Mouse (Mus musculus): ENCODE measurements around the gene Mrpl12. TPM values are rescaled to one million over a fixed set of nuclear protein-coding genes. Genes with fewer than 3 reads are reported as not detected.

Gene Mrpl12
- total and polyA plus RNA-seq, 3 experiments, result 374 to 461 (median 457) TPM

DNA sequence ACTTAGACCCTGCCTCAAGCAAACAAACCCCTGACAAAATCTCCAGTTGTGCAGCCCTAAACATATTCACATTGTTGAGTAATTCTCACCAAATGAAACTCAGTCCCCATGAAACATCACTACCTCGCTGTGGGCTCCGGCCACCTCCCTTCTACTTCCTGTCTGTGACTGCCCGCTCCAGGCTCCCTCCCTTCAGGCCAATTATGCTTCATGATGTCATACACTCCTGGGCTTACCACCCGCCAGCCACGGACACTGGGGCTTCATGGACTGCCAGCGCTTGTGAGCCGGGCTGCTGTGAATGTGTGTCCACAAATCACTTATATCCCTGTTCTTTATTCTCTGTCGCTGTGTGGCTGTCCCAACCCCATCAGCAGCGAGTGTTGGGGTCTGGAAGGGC is 35.3 kb downstream of the Mrpl12 start:
- Histone ChIP-seq H3K27ac (ENCODE audit: control insufficient read depth, low read depth, low read length) (no peak overlapping the region), H3K4me1 (ENCODE audit: control insufficient read depth in 1 of 2, insufficient read depth in 2 of 2, low read length in 2 of 2) (peaks cover 5 to 11% of the 10 kb centered on the region in 2 experiments), H3K27me3 (ENCODE audit: control insufficient read depth in 1 of 2, insufficient read depth in 2 of 2, low read length in 2 of 2) (no peaks in the 10 kb centered on the region), H3K79me2 (ENCODE audit: control insufficient read depth, insufficient read depth, low read length, poor library complexity) (no peaks in the 10 kb centered on the region), H3K36me3 (ENCODE audit: control insufficient read depth in 1 of 2, insufficient read depth in 2 of 2, low read length in 2 of 2) (peaks cover 0 to 8% of the 10 kb centered on the region in 2 experiments; a peak in 2 of 4 replicates), H3K4me3 (ENCODE audit: control insufficient read depth in 1 of 2, insufficient read depth in 1 of 2, low read depth in 2 of 2, low read length in 2 of 2) (no peak overlapping the region), H3K9ac (ENCODE audit: control insufficient read depth, low read depth, low read length, poor library complexity, severe bottlenecking) (no peak overlapping the region), H3K9me3 (replicated peaks; ENCODE audit: insufficient read depth, low read length) (no peaks in the 10 kb centered on the region)
- DNase-seq (ENCODE audit: low read depth, low spot score), result no peak
- TF ChIP-seq HCFC1 (IDR thresholded peaks at IDR 0.05; ENCODE audit: low read depth, low read length), result no peak
- no peak for TF ChIP-seq USF2 (IDR thresholded peaks at IDR 0.05; ENCODE audit: borderline replicate concordance in 1 of 2, insufficient read depth in 1 of 2, low read depth in 1 of 2, low read length in 2 of 2)
- TF ChIP-seq JUND (IDR thresholded peaks at IDR 0.05; ENCODE audit: low read depth, low read length), result no peak
- TF ChIP-seq MEF2A (IDR thresholded peaks at IDR 0.05; ENCODE audit: extremely low read depth, insufficient replicate concordance, low read depth, low read length, poor library complexity, severe bottlenecking), result no peak
- TF ChIP-seq CTCF (IDR thresholded peaks at IDR 0.05 in 2 of 3, conservative IDR thresholded peaks at IDR 0.05 in 1 of 3; ENCODE audit: control insufficient read depth in 1 of 3, insufficient read depth in 1 of 3, low read depth in 2 of 3, low read length in 3 of 3, poor library complexity in 1 of 3, severe bottlenecking in 1 of 3), result no peak
- no peak for TF ChIP-seq POLR2AphosphoS5 (IDR thresholded peaks at IDR 0.05; ENCODE audit: borderline replicate concordance, low read depth, low read length)
- no peak for TF ChIP-seq GABPA (IDR thresholded peaks at IDR 0.05; ENCODE audit: low read depth, low read length)
- TF ChIP-seq E2F4 (IDR thresholded peaks at IDR 0.05; ENCODE audit: borderline replicate concordance, low read depth, low read length), result no peak
- no peak for TF ChIP-seq ETS1 (IDR thresholded peaks at IDR 0.05; ENCODE audit: low read depth, low read length)
- TF ChIP-seq GATA1 (IDR thresholded peaks at IDR 0.05; ENCODE audit: low read depth, low read length), result no peak
- TF ChIP-seq MYB (IDR thresholded peaks at IDR 0.05; ENCODE audit: low read depth, low read length), result no peak
- no peak for TF ChIP-seq RAD21 (IDR thresholded peaks at IDR 0.05; ENCODE audit: low read depth, low read length)
- no peak for TF ChIP-seq CHD1 (IDR thresholded peaks at IDR 0.05; ENCODE audit: low read depth, low read length)
- TF ChIP-seq TBP (IDR thresholded peaks at IDR 0.05; ENCODE audit: low read depth, low read length), result no peak
- no peak for TF ChIP-seq BHLHE40 (IDR thresholded peaks at IDR 0.05; ENCODE audit: borderline replicate concordance, low read depth, low read length)
- no peak for TF ChIP-seq ZMIZ1 (IDR thresholded peaks at IDR 0.05; ENCODE audit: low read depth, low read length)
- no peak for TF ChIP-seq NELFE (IDR thresholded peaks at IDR 0.05; ENCODE audit: low read depth, low read length)
- TF ChIP-seq ZNF384 (IDR thresholded peaks at IDR 0.05; ENCODE audit: low read depth, low read length), result no peak
- TF ChIP-seq MYC (IDR thresholded peaks at IDR 0.05; ENCODE audit: low read depth, low read length), result no peak
- TF ChIP-seq KAT2A (conservative IDR thresholded peaks at IDR 0.05; ENCODE audit: low read depth, low read length), result no peak

DNA sequence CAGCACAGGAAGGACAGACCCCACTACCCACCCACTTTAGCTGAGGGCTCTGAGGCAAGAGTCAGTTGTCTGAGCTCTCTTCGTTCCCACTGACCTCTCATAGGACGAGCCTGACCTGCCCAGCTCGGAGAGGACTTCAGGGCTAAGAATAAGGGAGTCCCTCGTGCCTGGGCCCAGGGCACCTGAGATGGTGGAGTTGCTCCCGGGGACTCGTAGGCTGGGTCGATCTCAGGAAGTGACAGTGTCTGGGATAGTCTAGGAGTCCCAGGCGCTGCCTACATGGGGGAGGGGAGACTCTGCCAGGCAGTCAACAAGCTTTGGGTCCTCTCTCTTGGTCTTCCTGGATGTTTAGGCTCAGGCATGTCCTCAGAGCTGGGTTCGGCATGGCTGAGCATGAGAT is 36.1 kb downstream of the Mrpl12 start:
- H3K4me1 ChIP-seq (ENCODE audit: control insufficient read depth in 1 of 2, insufficient read depth in 2 of 2, low read length in 2 of 2), result peaks cover 5 to 10% of the 10 kb centered on the region in 2 experiments
- H3K27ac ChIP-seq (ENCODE audit: control insufficient read depth, low read depth, low read length), result no peak overlapping the region
- no peak overlapping the region for H3K9ac ChIP-seq (ENCODE audit: control insufficient read depth, low read depth, low read length, poor library complexity, severe bottlenecking)
- peaks cover 0 to 8% of the 10 kb centered on the region in 2 experiments; a peak in 2 of 4 replicates for H3K36me3 ChIP-seq (ENCODE audit: control insufficient read depth in 1 of 2, insufficient read depth in 2 of 2, low read length in 2 of 2)
- DNase-seq (ENCODE audit: low read depth, low spot score), result no peak
- no peaks in the 10 kb centered on the region for H3K27me3 ChIP-seq (ENCODE audit: control insufficient read depth in 1 of 2, insufficient read depth in 2 of 2, low read length in 2 of 2)
- H3K9me3 ChIP-seq (replicated peaks; ENCODE audit: insufficient read depth, low read length), result no peaks in the 10 kb centered on the region
- H3K79me2 ChIP-seq (ENCODE audit: control insufficient read depth, insufficient read depth, low read length, poor library complexity), result no peaks in the 10 kb centered on the region
- H3K4me3 ChIP-seq (ENCODE audit: control insufficient read depth in 1 of 2, insufficient read depth in 1 of 2, low read depth in 2 of 2, low read length in 2 of 2), result no peak overlapping the region
- TF ChIP-seq TAL1 (IDR thresholded peaks at IDR 0.05; ENCODE audit: low read length), result no peak
- no peak for TF ChIP-seq ZMIZ1 (IDR thresholded peaks at IDR 0.05; ENCODE audit: low read depth, low read length)
